8 mouse cellular contexts compared by ENCODE assay signal in the genomic region with DNA sequence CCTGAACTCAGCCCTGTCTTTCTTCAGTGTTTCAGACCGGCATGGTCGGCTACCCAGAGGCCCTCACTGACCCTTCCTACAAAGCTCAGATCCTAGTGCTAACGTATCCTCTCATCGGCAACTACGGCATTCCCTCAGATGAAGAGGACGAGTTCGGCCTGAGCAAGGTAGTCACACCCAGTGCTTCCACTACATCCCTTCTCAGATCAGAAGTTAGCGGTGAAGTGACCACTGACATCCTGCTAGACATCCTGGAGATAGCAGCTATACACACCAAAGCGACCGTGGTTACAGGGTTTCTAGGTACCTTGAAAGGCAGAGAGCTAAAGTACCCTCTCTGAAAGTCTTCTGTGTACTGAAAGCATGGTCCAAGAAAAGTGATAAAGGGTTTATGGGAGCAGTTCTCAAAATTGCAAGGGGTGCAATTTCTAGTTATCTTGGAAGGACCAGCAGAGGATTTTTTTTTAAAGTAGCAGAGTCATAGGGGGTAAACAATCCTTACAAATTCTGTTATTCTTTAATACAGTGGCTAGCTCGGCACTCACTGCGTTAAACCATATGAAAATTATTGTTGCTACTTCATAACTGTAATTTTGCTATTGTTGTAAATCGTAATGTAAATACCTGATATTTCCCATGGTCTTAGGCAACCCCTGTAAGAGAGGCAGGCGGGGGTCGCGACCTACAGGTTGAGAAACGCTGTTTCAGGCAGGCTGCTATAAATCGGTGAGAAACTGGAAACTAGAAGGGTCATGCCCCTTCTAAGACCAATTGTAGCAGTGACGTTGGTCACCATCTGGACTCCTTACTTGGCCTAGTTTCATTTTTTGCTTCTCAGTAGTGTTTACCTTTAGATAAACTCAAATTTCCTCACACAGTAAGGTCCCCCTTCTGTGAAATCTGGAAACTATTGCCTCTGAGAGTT. TPM values are rescaled to one million over a fixed set of nuclear protein-coding genes. Genes with fewer than 3 reads are reported as not detected.
DNase-seq lines count a peak whose midpoint lies in the region; ATAC-seq and TF ChIP-seq lines count a peak whose summit lies in the region.

No protein-coding gene starts in this region.

- no peak for TF ChIP-seq POLR2A in ES-Bruce4 (IDR thresholded peaks at IDR 0.05; ENCODE audit: insufficient read depth, low read length)

- H3K9ac ChIP-seq in ES-Bruce4 (ENCODE audit: low read depth, poor library complexity, severe bottlenecking): peak overlapping the region; percentile 85
- H3K9ac ChIP-seq in forebrain, embryonic 14.5 days (ENCODE audit: low read length): peak overlapping the region; percentile 83
- peak overlapping the region; percentile 66 for H3K9ac ChIP-seq in liver, embryonic 11.5 days (ENCODE audit: low read depth, low read length)

- no peak overlapping the region for H3K27ac ChIP-seq in ES-Bruce4 (ENCODE audit: insufficient read depth, low read length)
- H3K27ac ChIP-seq in forebrain, embryonic 14.5 days (ENCODE audit: low read depth, low read length): 0 out of 2 replicates have a peak overlapping the region, but pooled peaks have one; percentile 71
- H3K27ac ChIP-seq in liver, embryonic 11.5 days (ENCODE audit: low read depth, low read length): peak overlapping the region; percentile 10; the same call in 1 of the 2 replicates

- ATAC-seq in forebrain, embryonic 14.5 days: no peak
- no peak; the same call in 1 of the 2 replicates for ATAC-seq in liver, embryonic 11.5 days (replicated peaks; ENCODE audit: low FRiP score)
- ATAC-seq in cerebellum, adult (ENCODE audit: insufficient number of reproducible peaks, low FRiP score, low TSS enrichment): no peak

- no peaks in the 10 kb centered on the region for H3K27me3 ChIP-seq in ES-Bruce4 (ENCODE audit: control insufficient read depth, insufficient read depth, low read length, poor library complexity, severe bottlenecking)
- no peaks in the 10 kb centered on the region for H3K27me3 ChIP-seq in forebrain, embryonic 14.5 days (replicated peaks; ENCODE audit: control insufficient read depth, insufficient read depth, low read length)
- H3K27me3 ChIP-seq in liver, embryonic 11.5 days (replicated peaks; ENCODE audit: control insufficient read depth, insufficient read depth, low read length): no peaks in the 10 kb centered on the region

- intact Hi-C loops in heart, postnatal 10 days (cut with DNase I): no loop called here

- TF ChIP-seq CTCF in ES-Bruce4 (IDR thresholded peaks at IDR 0.05; ENCODE audit: low read depth, low read length): no peak

- no peaks in the 10 kb centered on the region for H3K4me1 ChIP-seq in ES-Bruce4 (ENCODE audit: control insufficient read depth, insufficient read depth, low read length)
- H3K4me1 ChIP-seq in forebrain, embryonic 14.5 days (ENCODE audit: control insufficient read depth, insufficient read depth, low read length): peaks cover 14% of the 10 kb centered on the region
- peaks cover 5% of the 10 kb centered on the region for H3K4me1 ChIP-seq in liver, embryonic 11.5 days (replicated peaks; ENCODE audit: control insufficient read depth, insufficient read depth, low read length)

- H3K4me2 ChIP-seq in forebrain, embryonic 14.5 days (ENCODE audit: low read length): peak overlapping the region; percentile 94
- peak overlapping the region; percentile 71 for H3K4me2 ChIP-seq in liver, embryonic 11.5 days

- 24% methylated on average over 19 of the region's 19 CpGs for WGBS in forebrain, embryonic 14.5 days
- 17% methylated on average over 19 of the region's 19 CpGs for WGBS in liver, embryonic 11.5 days

- no peaks in the 10 kb centered on the region for H3K9me3 ChIP-seq in ES-Bruce4 (replicated peaks; ENCODE audit: control insufficient read depth, insufficient read depth, low read length, poor library complexity, severe bottlenecking)
- no peaks in the 10 kb centered on the region for H3K9me3 ChIP-seq in forebrain, embryonic 14.5 days (replicated peaks; ENCODE audit: control insufficient read depth, low read length)
- H3K9me3 ChIP-seq in liver, embryonic 11.5 days (ENCODE audit: control insufficient read depth, low read length): no peaks in the 10 kb centered on the region

- DNase-seq in heart, adult 11 months: peak; percentile 89
- DNase-seq in heart, postnatal 10 days: no peak
- no peak for DNase-seq in forebrain, embryonic 14.5 days (ENCODE audit: low spot score)
- peak; percentile 43 for DNase-seq in liver, embryonic 11.5 days (ENCODE audit: low spot score)
- peak; percentile 36 for DNase-seq in retina, embryonic 14.5 days (ENCODE audit: low spot score)
- no peak for DNase-seq in Muller cell, postnatal 12 days (ENCODE audit: inconsistent ontology term)

- TF ChIP-seq EP300 in ES-Bruce4 (IDR thresholded peaks at IDR 0.05; ENCODE audit: insufficient read depth, low read depth, low read length): no peak

- peaks cover 36% of the 10 kb centered on the region for H3K36me3 ChIP-seq in ES-Bruce4 (ENCODE audit: control insufficient read depth, insufficient read depth, low read length, poor library complexity, severe bottlenecking)
- H3K36me3 ChIP-seq in forebrain, embryonic 14.5 days (ENCODE audit: control insufficient read depth, insufficient read depth, low read length): peaks cover 35% of the 10 kb centered on the region
- H3K36me3 ChIP-seq in liver, embryonic 11.5 days (ENCODE audit: control insufficient read depth, insufficient read depth, low read length): peaks cover 18% of the 10 kb centered on the region

- H3K4me3 ChIP-seq in ES-Bruce4 (ENCODE audit: low read depth, low read length): peak overlapping the region; percentile 89
- H3K4me3 ChIP-seq in forebrain, embryonic 14.5 days (ENCODE audit: low read depth, low read length): peak overlapping the region; percentile 63
- H3K4me3 ChIP-seq in liver, embryonic 11.5 days (ENCODE audit: low read depth, low read length): peak overlapping the region; percentile 69

RNA-seq across cellular contexts. Expression of gene Cad, which starts 0.9 kb away (rescaled TPM):
- total RNA-seq in heart, postnatal 10 days (2021): 10 to 100 TPM; 19.1 to 21.7 TPM
- 147 and 148 TPM in 2 replicates for polyA plus RNA-seq in ES-Bruce4 (2011; ENCODE audit: insufficient read depth, insufficient read length, low read depth, missing spikeins)
- polyA plus RNA-seq in forebrain, embryonic 14.5 days (2014; fragmentation: Nextera tagmentation; extraction: Ambion mirVana): 16.5 and 19.4 TPM in 2 replicates
- 65.0 and 66.0 TPM in 2 replicates for polyA plus RNA-seq in liver, embryonic 11.5 days (2014; fragmentation: Nextera tagmentation; extraction: Ambion mirVana)

RNA-seq across cellular contexts. Expression of gene Slc5a6, which starts 6.8 kb away (rescaled TPM):
- 1 to 10 TPM; 4.7 to 4.8 TPM for total RNA-seq in heart, postnatal 10 days (2021)
- polyA plus RNA-seq in ES-Bruce4 (2011; ENCODE audit: insufficient read depth, insufficient read length, low read depth, missing spikeins): 9.8 and 12.8 TPM in 2 replicates
- 12.1 and 13.7 TPM in 2 replicates for polyA plus RNA-seq in forebrain, embryonic 14.5 days (2014; fragmentation: Nextera tagmentation; extraction: Ambion mirVana)
- 9.3 and 10.3 TPM in 2 replicates for polyA plus RNA-seq in liver, embryonic 11.5 days (2014; fragmentation: Nextera tagmentation; extraction: Ambion mirVana)

RNA-seq across cellular contexts. Expression of gene Atraid, which starts 7.4 kb away (rescaled TPM):
- total RNA-seq in heart, postnatal 10 days (2021): 10 to 100 TPM; 62.7 to 64.1 TPM
- polyA plus RNA-seq in ES-Bruce4 (2011; ENCODE audit: insufficient read depth, insufficient read length, low read depth, missing spikeins): 28.6 and 31.8 TPM in 2 replicates
- polyA plus RNA-seq in forebrain, embryonic 14.5 days (2014; fragmentation: Nextera tagmentation; extraction: Ambion mirVana): 167 and 200 TPM in 2 replicates
- polyA plus RNA-seq in liver, embryonic 11.5 days (2014; fragmentation: Nextera tagmentation; extraction: Ambion mirVana): 68.5 and 72.4 TPM in 2 replicates

RNA-seq across cellular contexts. Expression of gene Dnajc5g, which starts 50.6 kb away (rescaled TPM):
- total RNA-seq in heart, postnatal 10 days (2021): not detected
- polyA plus RNA-seq in ES-Bruce4 (2011; ENCODE audit: insufficient read depth, insufficient read length, low read depth, missing spikeins): not detected in 2 replicates
- polyA plus RNA-seq in forebrain, embryonic 14.5 days (2014; fragmentation: Nextera tagmentation; extraction: Ambion mirVana): not detected in 2 replicates
- not detected in 2 replicates for polyA plus RNA-seq in liver, embryonic 11.5 days (2014; fragmentation: Nextera tagmentation; extraction: Ambion mirVana)

RNA-seq across cellular contexts. Expression of gene Slc30a3, which starts 52.6 kb away (rescaled TPM):
- total RNA-seq in heart, postnatal 10 days (2021): under 1 TPM in 1 of 2 experiments, not detected in 1; 0.25 TPM
- 8.5 and 9.2 TPM in 2 replicates for polyA plus RNA-seq in ES-Bruce4 (2011; ENCODE audit: insufficient read depth, insufficient read length, low read depth, missing spikeins)
- polyA plus RNA-seq in forebrain, embryonic 14.5 days (2014; fragmentation: Nextera tagmentation; extraction: Ambion mirVana): 2.0 TPM in 2 replicates
- 1.1 and 1.4 TPM in 2 replicates for polyA plus RNA-seq in liver, embryonic 11.5 days (2014; fragmentation: Nextera tagmentation; extraction: Ambion mirVana)

Comparison
In these comparisons a context has a peak if more than half of its experiments do, and no peak if none do; other contexts are left out.
1. DNase-seq: peak in heart, adult 11 months (single experiment), liver, embryonic 11.5 days (single experiment) and retina, embryonic 14.5 days (single experiment); none in heart, postnatal 10 days (0 of 2), forebrain, embryonic 14.5 days (single experiment) and Muller cell, postnatal 12 days (single experiment).
2. Peak in every context shown above with its lines, with median percentiles within 50 percentile points of each other: H3K4me3 ChIP-seq and H3K9ac ChIP-seq.